8 mouse cellular contexts compared by ENCODE assay signal in genomic region chr17:33910346-33911051, GRCm38 (mm10). TPM values are rescaled to one million over a fixed set of nuclear protein-coding genes. Genes with fewer than 3 reads are reported as not detected.
DNase-seq lines count a peak whose midpoint lies in the region; ATAC-seq and TF ChIP-seq lines count a peak whose summit lies in the region.

No protein-coding gene starts in this region.

- H3K9me3 ChIP-seq in embryonic facial prominence, embryonic 13.5 days, result no peaks in the 10 kb centered on the region
- H3K9me3 ChIP-seq in limb, embryonic 14.5 days (ENCODE audit: control insufficient read depth, low read length), result no peaks in the 10 kb centered on the region

- TF ChIP-seq POLR2A in limb, embryonic 14.5 days (IDR thresholded peaks at IDR 0.05; ENCODE audit: borderline replicate concordance, extremely low read depth, insufficient read depth, insufficient read length), result no peak

- H3K9ac ChIP-seq in embryonic facial prominence, embryonic 13.5 days, result peak overlapping the region; percentile 91
- peak overlapping the region; percentile 79 for H3K9ac ChIP-seq in limb, embryonic 14.5 days (ENCODE audit: low read depth, low read length, severe bottlenecking)

- DNase-seq in cerebellum, adult 9-10 months, result peak; percentile 66
- DNase-seq in cerebellum, postnatal 4 days (ENCODE audit: low spot score in 2 of 2), result no peak
- DNase-seq in 3T3-L1 (ENCODE audit: low read depth, low spot score), result peak; percentile 73
- DNase-seq in limb, embryonic 14.5 days (ENCODE audit: low spot score), result no peak
- no peak for DNase-seq in retina, postnatal 1 day
- DNase-seq in adrenal gland, adult 8-10 months, result no peak
- DNase-seq in c-Kit-positive CD71-positive TER-119-positive erythroid progenitor cells, embryonic 14.5 days (ENCODE audit: low spot score), result no peak

- no peak for ATAC-seq in embryonic facial prominence, embryonic 13.5 days (ENCODE audit: insufficient number of reproducible peaks, insufficient read depth, low FRiP score, low TSS enrichment, low read depth)
- no peak for ATAC-seq in limb, embryonic 14.5 days (ENCODE audit: low FRiP score, low read depth)

- peaks cover 42% of the 10 kb centered on the region for H3K36me3 ChIP-seq in embryonic facial prominence, embryonic 13.5 days
- peaks cover 43% of the 10 kb centered on the region for H3K36me3 ChIP-seq in limb, embryonic 14.5 days (ENCODE audit: control insufficient read depth, insufficient read depth, low read length)

- peak overlapping the region; percentile 91 for H3K27ac ChIP-seq in embryonic facial prominence, embryonic 13.5 days
- H3K27ac ChIP-seq in limb, embryonic 14.5 days (replicated peaks; ENCODE audit: low read depth, low read length), result peak overlapping the region; percentile 76; the same call in 1 of the 2 replicates

- peak overlapping the region; percentile 97 for H3K4me2 ChIP-seq in embryonic facial prominence, embryonic 13.5 days
- H3K4me2 ChIP-seq in limb, embryonic 14.5 days (replicated peaks; ENCODE audit: low read depth, low read length, severe bottlenecking), result peak overlapping the region; percentile 96

- H3K27me3 ChIP-seq in embryonic facial prominence, embryonic 13.5 days, result no peaks in the 10 kb centered on the region
- no peaks in the 10 kb centered on the region for H3K27me3 ChIP-seq in limb, embryonic 14.5 days (ENCODE audit: control insufficient read depth, insufficient read depth, low read length)

- 37% methylated on average over 11 of the region's 11 CpGs for WGBS in embryonic facial prominence, embryonic 13.5 days
- WGBS in limb, embryonic 14.5 days, result 43% methylated on average over 11 of the region's 11 CpGs

- H3K4me1 ChIP-seq in embryonic facial prominence, embryonic 13.5 days, result peaks cover 38% of the 10 kb centered on the region
- peaks cover 15% of the 10 kb centered on the region for H3K4me1 ChIP-seq in limb, embryonic 14.5 days (ENCODE audit: control insufficient read depth, insufficient read depth, low read length)

- H3K4me3 ChIP-seq in embryonic facial prominence, embryonic 13.5 days, result peak overlapping the region; percentile 95
- H3K4me3 ChIP-seq in limb, embryonic 14.5 days (replicated peaks; ENCODE audit: low read length), result peak overlapping the region; percentile 88

RNA-seq across cellular contexts. Expression of gene Daxx, which starts 1.3 kb away (rescaled TPM):
- 57.7 and 58.9 TPM in 2 replicates for polyA plus RNA-seq in embryonic facial prominence, embryonic 13.5 days (2015; fragmentation: Nextera tagmentation; extraction: Ambion mirVana)
- 46.1 and 53.6 TPM in 2 replicates for polyA plus RNA-seq in limb, embryonic 14.5 days (2012; rRNA removed)
- 40.5 and 44.1 TPM in 2 replicates for polyA plus RNA-seq in limb, embryonic 14.5 days (2014; fragmentation: Nextera tagmentation; extraction: Ambion mirVana)
- 10 to 100 TPM; 30.2 to 36.2 (median 33.8) TPM for total RNA-seq in adrenal gland, adult 8-10 months (2022)

RNA-seq across cellular contexts. Expression of gene Tapbp, which starts 5.2 kb away (rescaled TPM):
- 26.6 and 31.9 TPM in 2 replicates for polyA plus RNA-seq in embryonic facial prominence, embryonic 13.5 days (2015; fragmentation: Nextera tagmentation; extraction: Ambion mirVana)
- 18.7 and 23.8 TPM in 2 replicates for polyA plus RNA-seq in limb, embryonic 14.5 days (2012; rRNA removed)
- polyA plus RNA-seq in limb, embryonic 14.5 days (2014; fragmentation: Nextera tagmentation; extraction: Ambion mirVana), result 28.9 and 30.5 TPM in 2 replicates
- total RNA-seq in adrenal gland, adult 8-10 months (2022), result 100 to 1,000 TPM; 195 to 259 (median 213) TPM

RNA-seq across cellular contexts. Expression of gene Zbtb22, which starts 5.2 kb away (rescaled TPM):
- 15.4 and 17.6 TPM in 2 replicates for polyA plus RNA-seq in embryonic facial prominence, embryonic 13.5 days (2015; fragmentation: Nextera tagmentation; extraction: Ambion mirVana)
- polyA plus RNA-seq in limb, embryonic 14.5 days (2012; rRNA removed), result 27.9 and 34.0 TPM in 2 replicates
- 10.1 and 10.8 TPM in 2 replicates for polyA plus RNA-seq in limb, embryonic 14.5 days (2014; fragmentation: Nextera tagmentation; extraction: Ambion mirVana)
- total RNA-seq in adrenal gland, adult 8-10 months (2022), result 10 to 100 TPM; 35.3 to 39.7 (median 37.5) TPM

RNA-seq across cellular contexts. Expression of gene Platr17, which starts 5.6 kb away (rescaled TPM):
- 0.27 TPM in 1 of 2 replicates, not detected in the other for polyA plus RNA-seq in embryonic facial prominence, embryonic 13.5 days (2015; fragmentation: Nextera tagmentation; extraction: Ambion mirVana)
- 0.34 and 0.49 TPM in 2 replicates for polyA plus RNA-seq in limb, embryonic 14.5 days (2012; rRNA removed)
- polyA plus RNA-seq in limb, embryonic 14.5 days (2014; fragmentation: Nextera tagmentation; extraction: Ambion mirVana), result 0.32 and 0.40 TPM in 2 replicates
- not detected for total RNA-seq in adrenal gland, adult 8-10 months (2022)

RNA-seq across cellular contexts. Expression of gene Rgl2, which starts 18.8 kb away (rescaled TPM):
- polyA plus RNA-seq in embryonic facial prominence, embryonic 13.5 days (2015; fragmentation: Nextera tagmentation; extraction: Ambion mirVana), result 61.2 and 63.7 TPM in 2 replicates
- 193 and 265 TPM in 2 replicates for polyA plus RNA-seq in limb, embryonic 14.5 days (2012; rRNA removed)
- 48.7 and 51.8 TPM in 2 replicates for polyA plus RNA-seq in limb, embryonic 14.5 days (2014; fragmentation: Nextera tagmentation; extraction: Ambion mirVana)
- total RNA-seq in adrenal gland, adult 8-10 months (2022), result 10 to 100 TPM; 42.1 to 76.2 (median 60.1) TPM

Comparison
In these comparisons a context has a peak if more than half of its experiments do, and no peak if none do; other contexts are left out.
1. DNase-seq: peak in cerebellum, adult 9-10 months (single experiment) and 3T3-L1 (single experiment); none in cerebellum, postnatal 4 days (0 of 2), limb, embryonic 14.5 days (single experiment), retina, postnatal 1 day (single experiment), adrenal gland, adult 8-10 months (single experiment) and c-Kit-positive CD71-positive TER-119-positive erythroid progenitor cells, embryonic 14.5 days (single experiment).